Mouse (Mus musculus): ENCODE data around the gene Ctsk.

GRCm38 (mm10) chr3:95542981-95543380 is 43.9 kb downstream of the Ctsk start:
- TF ChIP-seq CTCF (IDR thresholded peaks at IDR 0.05; ENCODE audit: low read depth, low read length), result no peak
- TF ChIP-seq POLR2A (IDR thresholded peaks at IDR 0.05; ENCODE audit: borderline replicate concordance, low read depth, low read length), result no peak
